Mouse (Mus musculus) neural tube, embryonic 14.5 days (tissue): ENCODE results near the gene Tyro3. TPM values are rescaled to one million over a fixed set of nuclear protein-coding genes. Genes with fewer than 3 reads are reported as not detected.

Source experiments
- ATAC-seq: fragments of 200-750 bp; cut with Nextera tagmentation; 2 replicates; pipeline ENCODE4 v1.8.0; 2017; ENCODE audit warnings: low read depth, mild to moderate bottlenecking, moderate TSS enrichment, moderate library complexity
- H3K27ac ChIP-seq: fragments of 300-500 bp; sonication (generic); 2 replicates; pipeline ENCODE4 v1.5.1; 2014; ENCODE audit warnings: low read depth, mild to moderate bottlenecking, control low read depth, low read length, moderate library complexity, mixed read lengths
- H3K27me3 ChIP-seq: fragments of 300-500 bp; sonication (generic); 2 replicates; pipeline ENCODE4 v1.6.1; 2014; ENCODE audit warnings: low read length; ENCODE audit not compliant: control insufficient read depth, insufficient read depth
- H3K36me3 ChIP-seq: fragments of 300-500 bp; sonication (generic); 2 replicates; pipeline ENCODE4 v1.6.1; 2014; ENCODE audit warnings: low read length, mixed read lengths; ENCODE audit not compliant: control insufficient read depth, insufficient read depth
- H3K4me1 ChIP-seq: fragments of 300-500 bp; sonication (generic); 2 replicates; pipeline ENCODE4 v1.6.1; 2014; ENCODE audit warnings: low read length; ENCODE audit not compliant: control insufficient read depth, insufficient read depth
- H3K4me2 ChIP-seq: fragments of 300-500 bp; sonication (generic); 2 replicates; pipeline ENCODE4 v1.6.1; 2014; ENCODE audit warnings: mild to moderate bottlenecking, low read depth, low read length, control low read depth
- H3K4me3 ChIP-seq: fragments of 300-500 bp; sonication (generic); 2 replicates; pipeline ENCODE4 v1.5.1; 2014; ENCODE audit warnings: low read depth, low read length, control low read depth, mixed read lengths
- H3K9ac ChIP-seq: fragments of 300-500 bp; sonication (generic); replicated peaks from 2 replicates; pipeline ENCODE4 v1.6.1; 2014; ENCODE audit warnings: low read depth, mild to moderate bottlenecking, control low read depth, low read length, mixed read lengths
- H3K9me3 ChIP-seq: fragments of 300-500 bp; sonication (generic); 2 replicates; pipeline ENCODE4 v1.6.1; 2016; ENCODE audit warnings: low read length; ENCODE audit not compliant: control insufficient read depth
- WGBS: fragments of 180-500 bp; shearing (Covaris S2); extraction: QIAGEN DNeasy Blood & Tissue Kit; methylation state at CpG from one replicate; pipeline ENCODE4 v1.1.7; 2014; 5-methylcytosine and 5-hydroxymethylcytosine counted together
- polyA plus RNA-seq: library from polyadenylated mRNA; unstranded; fragments of >200 nt; fragmentation: Nextera tagmentation; extraction: Ambion mirVana; gene quantifications from 2 replicates; pipeline ENCODE4 v1.2.1, GENCODE M21; 2014

Gene Tyro3
- polyA plus RNA-seq, 1 experiment from 2014 or later = 18.7 TPM

- H3K27me3 ChIP-seq = peaks cover 3% of the 10 kb centered on the region; the same call in 1 of the 2 replicates
- no peak overlapping the region for H3K4me2 ChIP-seq
- no peak overlapping the region for H3K27ac ChIP-seq
- H3K9me3 ChIP-seq = no peaks in the 10 kb centered on the region
- peaks cover 32% of the 10 kb centered on the region for H3K4me1 ChIP-seq
- H3K9ac ChIP-seq = no peak overlapping the region
- 26% methylated on average over 10 of the region's 10 CpGs for WGBS
- ATAC-seq = no peak
- no peak overlapping the region for H3K4me3 ChIP-seq
- H3K36me3 ChIP-seq = no peaks in the 10 kb centered on the region; the same call in 1 of the 2 replicates
Measured at GRCm38 (mm10) chr2:119802767-119803617, 5.5 kb downstream of the Tyro3 start.

DNA sequence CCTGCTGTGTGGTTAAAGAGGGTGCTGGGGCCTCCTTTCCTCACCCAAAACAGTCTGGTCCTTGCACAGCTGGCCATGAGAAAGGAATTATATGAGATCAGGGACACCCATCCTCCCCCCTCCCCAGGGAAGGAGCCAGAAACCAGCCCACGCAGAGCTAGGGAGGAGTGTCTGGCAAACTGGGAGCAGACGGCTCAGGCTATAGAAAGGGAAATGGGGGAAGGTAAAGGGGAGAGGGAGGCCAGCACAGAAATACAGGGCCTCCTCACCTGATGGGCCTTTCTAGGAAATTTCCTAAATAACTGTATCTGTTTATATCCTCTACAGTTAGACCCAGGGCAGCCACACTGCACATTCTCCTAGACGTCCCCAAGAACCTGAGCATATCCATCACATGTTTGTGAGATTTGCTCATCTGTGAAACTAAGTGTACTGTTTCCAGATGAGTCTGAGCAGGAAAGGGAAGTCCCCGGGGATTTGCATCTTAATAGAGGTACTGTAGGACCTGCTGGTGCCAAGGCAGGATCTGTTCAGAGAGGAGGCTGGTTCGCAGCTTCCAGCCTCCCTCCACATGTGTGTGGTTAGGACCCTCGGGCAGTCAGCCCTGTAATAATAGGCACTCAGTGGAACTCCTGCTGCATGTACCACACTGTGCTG is 6.2 kb downstream of the Tyro3 start:
- no peak overlapping the region for H3K4me2 ChIP-seq
- H3K4me1 ChIP-seq = peaks cover 32% of the 10 kb centered on the region
- 0 out of 2 replicates have a peak overlapping the region, but pooled peaks have one; percentile 44 for H3K27ac ChIP-seq
- H3K4me3 ChIP-seq = no peak overlapping the region
- 9% methylated on average over 6 of the region's 6 CpGs for WGBS
- H3K36me3 ChIP-seq = no peaks in the 10 kb centered on the region; the same call in 1 of the 2 replicates
- H3K27me3 ChIP-seq = no peaks in the 10 kb centered on the region
- H3K9ac ChIP-seq = no peak overlapping the region
- H3K9me3 ChIP-seq = no peaks in the 10 kb centered on the region
- peak; percentile 31 for ATAC-seq

- no peak for ATAC-seq
Measured at GRCm38 (mm10) chr2:119804275-119804628, 6.7 kb downstream of the Tyro3 start.

DNA sequence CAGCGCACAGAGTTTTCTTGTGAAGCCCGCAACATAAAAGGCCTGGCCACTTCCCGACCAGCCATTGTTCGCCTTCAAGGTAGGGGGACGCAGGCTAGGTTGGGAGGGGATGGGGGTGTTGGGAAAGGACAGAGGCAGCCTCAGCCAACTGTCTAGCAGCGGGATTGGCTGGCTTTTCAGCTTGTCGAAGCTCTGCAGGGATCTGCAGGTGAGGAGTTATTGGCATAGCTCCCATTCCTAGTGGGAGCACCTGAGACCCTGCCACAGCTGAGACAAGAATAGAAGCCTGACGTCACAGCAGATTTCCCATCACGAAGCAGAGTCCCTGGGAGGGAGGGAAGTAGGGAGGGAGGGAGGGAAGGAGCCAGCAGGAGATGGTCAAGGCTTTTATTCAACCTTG is 7.2 kb downstream of the Tyro3 start:
- peaks cover 32% of the 10 kb centered on the region for H3K4me1 ChIP-seq

More at GRCm38 (mm10) chr2:119804275-119804628, 6.7 kb downstream of the Tyro3 start:
- Histone ChIP-seq H3K36me3 (no peaks in the 10 kb centered on the region; the same call in 1 of the 2 replicates), H3K4me3 (no peak overlapping the region), H3K9ac (no peak overlapping the region), H3K9me3 (no peaks in the 10 kb centered on the region), H3K27ac (0 out of 2 replicates have a peak overlapping the region, but pooled peaks have one; percentile 44), H3K4me2 (no peak overlapping the region), H3K27me3 (no peaks in the 10 kb centered on the region), H3K4me1 (peaks cover 32% of the 10 kb centered on the region)
- WGBS = 40% methylated on average over 5 of the region's 5 CpGs

DNA sequence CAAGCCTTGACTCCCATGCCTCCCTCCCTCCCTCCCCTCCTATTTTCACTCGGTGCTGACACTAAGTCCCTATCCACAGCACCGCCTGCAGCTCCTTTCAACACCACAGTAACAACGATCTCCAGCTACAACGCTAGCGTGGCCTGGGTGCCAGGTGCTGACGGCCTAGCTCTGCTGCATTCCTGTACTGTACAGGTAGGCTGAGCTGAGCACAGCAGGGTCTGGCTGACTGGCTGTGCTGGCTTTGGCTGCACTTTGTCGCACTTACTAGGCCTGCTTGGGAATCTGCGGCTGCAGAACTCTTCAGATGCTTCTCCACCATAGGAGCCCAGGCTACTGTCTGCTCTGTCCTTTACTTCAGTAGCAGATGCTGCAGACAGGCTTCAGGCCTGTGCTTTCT is 8.0 kb downstream of the Tyro3 start:
- Histone ChIP-seq H3K4me2 (no peak overlapping the region), H3K4me1 (peaks cover 27% of the 10 kb centered on the region), H3K27me3 (no peaks in the 10 kb centered on the region), H3K9me3 (no peaks in the 10 kb centered on the region), H3K36me3 (peaks cover 8% of the 10 kb centered on the region; the same call in 1 of the 2 replicates), H3K4me3 (no peak overlapping the region), H3K9ac (no peak overlapping the region), H3K27ac (no peak overlapping the region)
- WGBS = 57% methylated on average over 8 of the region's 8 CpGs
- ATAC-seq = no peak

More for the DNA sequence above, 7.2 kb downstream of the Tyro3 start:
- Histone ChIP-seq H3K36me3 (peaks cover under 1% of the 10 kb centered on the region; the same call in 1 of the 2 replicates), H3K4me2 (no peak overlapping the region), H3K4me3 (no peak overlapping the region), H3K9ac (no peak overlapping the region), H3K9me3 (no peaks in the 10 kb centered on the region), H3K27ac (0 out of 2 replicates have a peak overlapping the region, but pooled peaks have one; percentile 28), H3K27me3 (no peaks in the 10 kb centered on the region)
- WGBS = 33% methylated on average over 9 of the region's 9 CpGs
- ATAC-seq = no peak

- Histone ChIP-seq H3K27me3 (no peaks in the 10 kb centered on the region), H3K4me2 (no peak overlapping the region), H3K9me3 (no peaks in the 10 kb centered on the region), H3K36me3 (0 out of 2 replicates have a peak, but pooled peaks cover 13% of the 10 kb centered on the region), H3K4me3 (no peak overlapping the region), H3K4me1 (peaks cover 17% of the 10 kb centered on the region), H3K27ac (no peak overlapping the region), H3K9ac (no peak overlapping the region)
- 20% methylated on average over 4 of the region's 4 CpGs for WGBS
- no peak for ATAC-seq
Measured at GRCm38 (mm10) chr2:119808438-119808837, 10.9 kb downstream of the Tyro3 start.

DNA sequence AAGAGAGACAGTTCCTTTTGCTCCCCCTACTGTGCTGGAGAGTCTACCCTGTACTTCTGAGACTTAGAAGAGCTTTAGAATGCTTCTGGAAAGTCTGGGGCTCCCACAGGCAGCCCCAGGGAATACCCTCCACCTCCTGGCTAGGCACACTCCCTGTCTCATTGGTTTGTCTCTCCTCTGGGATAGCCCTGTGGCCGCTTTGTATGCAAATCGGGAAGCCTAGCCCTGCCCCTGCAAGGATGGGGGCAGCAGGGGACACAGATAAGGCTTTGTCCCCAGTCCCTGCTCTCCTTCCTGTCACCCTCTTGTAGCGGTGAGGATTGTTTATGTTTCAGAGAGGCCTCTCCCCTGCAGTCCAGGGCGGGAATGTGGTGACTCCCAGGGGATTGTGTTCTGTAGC is 11.3 kb downstream of the Tyro3 start:
- no peak overlapping the region for H3K4me3 ChIP-seq
- 0 out of 2 replicates have a peak, but pooled peaks cover 13% of the 10 kb centered on the region for H3K36me3 ChIP-seq
- H3K27ac ChIP-seq = no peak overlapping the region
- H3K4me2 ChIP-seq = no peak overlapping the region
- H3K9ac ChIP-seq = no peak overlapping the region
- no peaks in the 10 kb centered on the region for H3K9me3 ChIP-seq
- WGBS = 33% methylated on average over 4 of the region's 4 CpGs
- no peaks in the 10 kb centered on the region for H3K27me3 ChIP-seq
- no peak for ATAC-seq
- H3K4me1 ChIP-seq = peaks cover 14% of the 10 kb centered on the region; the same call in 1 of the 2 replicates

DNA sequence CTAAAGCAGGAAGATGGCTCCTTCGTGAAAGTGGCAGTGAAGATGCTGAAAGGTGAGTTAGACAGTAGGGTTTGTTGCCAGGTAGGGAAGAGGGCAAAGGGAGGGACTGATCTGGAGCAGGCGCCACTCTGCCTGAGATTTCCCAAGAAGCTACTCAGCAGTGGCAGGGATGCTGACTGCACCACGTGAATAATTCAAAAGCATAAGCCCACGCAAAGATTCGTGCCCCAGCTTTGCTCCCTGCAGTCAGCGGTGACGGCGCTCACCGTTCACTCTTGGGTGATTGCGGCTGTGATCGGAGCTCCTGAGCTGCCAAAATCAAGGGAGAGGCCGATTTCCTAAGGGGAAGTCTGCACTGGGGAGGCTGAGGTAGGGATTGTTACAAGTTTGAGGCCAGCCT is 13.4 kb downstream of the Tyro3 start:
- Histone ChIP-seq H3K36me3 (peaks cover 13% of the 10 kb centered on the region; the same call in 1 of the 2 replicates), H3K4me1 (no peaks in the 10 kb centered on the region), H3K4me3 (no peak overlapping the region), H3K27me3 (no peaks in the 10 kb centered on the region), H3K27ac (no peak overlapping the region), H3K4me2 (no peak overlapping the region), H3K9ac (no peak overlapping the region), H3K9me3 (no peaks in the 10 kb centered on the region)
- WGBS = 73% methylated on average over 12 of the region's 12 CpGs
- no peak for ATAC-seq
